Mouse (Mus musculus): ENCODE measurements around the gene C77080. TPM values are rescaled to one million over a fixed set of nuclear protein-coding genes. Genes with fewer than 3 reads are reported as not detected.
A peak's percentile ranks its signal among the peaks of the same experiment; 100 is the strongest.

C77080 gene
- polyA plus RNA-seq, 1 experiment from 2014 or later = 3.7 TPM

DNA sequence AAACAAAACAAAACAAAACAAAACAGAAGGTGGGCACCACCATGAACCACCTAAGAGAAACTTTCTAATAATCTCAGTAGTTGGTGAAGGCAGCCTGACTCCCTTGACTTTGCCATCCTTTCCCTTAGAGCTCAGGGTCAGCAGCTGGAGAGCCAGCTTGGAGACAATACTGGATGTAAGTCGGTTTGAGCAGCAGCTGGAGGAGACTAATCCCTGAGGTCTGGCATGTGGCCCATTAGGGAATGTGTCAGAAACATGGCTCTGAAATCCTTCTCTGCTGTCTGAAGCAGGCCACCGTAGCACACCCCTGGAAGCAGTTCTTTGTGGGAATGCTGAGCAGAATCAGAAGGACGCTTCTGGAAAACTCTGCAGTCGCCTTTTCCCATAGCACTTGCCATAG is 49.7 kb downstream of the C77080 start:
- Histone ChIP-seq H3K9me3 (ENCODE audit: control insufficient read depth, low read length) (no peaks in the 10 kb centered on the region), H3K27ac (replicated peaks; ENCODE audit: low read depth, low read length) (no peak overlapping the region), H3K4me2 (ENCODE audit: low read depth, severe bottlenecking) (no peak overlapping the region), H3K9ac (ENCODE audit: low read length) (no peak overlapping the region), H3K36me3 (ENCODE audit: control insufficient read depth, insufficient read depth, low read length) (peaks cover 43% of the 10 kb centered on the region), H3K4me1 (ENCODE audit: control insufficient read depth, insufficient read depth, low read length) (no peaks in the 10 kb centered on the region), H3K4me3 (ENCODE audit: low read depth, low read length) (no peak overlapping the region), H3K27me3 (ENCODE audit: control insufficient read depth, insufficient read depth, low read length) (no peaks in the 10 kb centered on the region)
- ATAC-seq (ENCODE audit: insufficient number of reproducible peaks, low FRiP score, low TSS enrichment, low read depth) (no peak), DNase-seq (ENCODE audit: low spot score) (no peak)
- 88% methylated on average over 4 of the region's 4 CpGs for WGBS

GRCm38 (mm10) chr4:129209504-129209903 is 51.7 kb downstream of the C77080 start:
- no peak for ATAC-seq (ENCODE audit: insufficient number of reproducible peaks, low FRiP score, low TSS enrichment, low read depth)
- no peaks in the 10 kb centered on the region for H3K9me3 ChIP-seq (ENCODE audit: control insufficient read depth, low read length)
- DNase-seq (ENCODE audit: low spot score) = peak; percentile 25
- WGBS = 74% methylated on average over 7 of the region's 7 CpGs
- no peaks in the 10 kb centered on the region for H3K27me3 ChIP-seq (ENCODE audit: control insufficient read depth, insufficient read depth, low read length)
- no peak overlapping the region for H3K4me3 ChIP-seq (ENCODE audit: low read depth, low read length)
- no peak overlapping the region for H3K27ac ChIP-seq (replicated peaks; ENCODE audit: low read depth, low read length)
- H3K4me1 ChIP-seq (ENCODE audit: control insufficient read depth, insufficient read depth, low read length) = no peaks in the 10 kb centered on the region
- H3K9ac ChIP-seq (ENCODE audit: low read length) = no peak overlapping the region
- H3K36me3 ChIP-seq (ENCODE audit: control insufficient read depth, insufficient read depth, low read length) = peaks cover 43% of the 10 kb centered on the region
- no peak overlapping the region for H3K4me2 ChIP-seq (ENCODE audit: low read depth, severe bottlenecking)

DNA sequence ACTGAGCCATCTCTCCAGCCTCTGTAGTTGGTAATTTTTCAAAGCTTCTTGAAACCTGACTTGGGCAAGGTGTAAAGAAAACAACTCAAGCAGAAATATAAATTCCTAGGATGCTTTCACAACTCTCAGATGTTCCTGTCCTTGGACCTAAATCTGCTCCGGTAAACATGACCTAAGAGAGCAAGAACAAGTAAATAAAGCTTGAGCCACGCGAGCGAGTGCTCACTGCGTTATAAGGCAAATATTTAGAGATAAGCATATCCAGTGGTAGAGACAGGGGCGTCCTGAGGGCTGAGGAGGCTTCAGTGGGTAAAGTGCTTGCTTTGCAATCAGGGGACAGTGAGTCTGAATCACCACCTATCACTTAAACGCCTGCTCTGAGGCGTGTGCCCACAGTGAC is 54.4 kb downstream of the C77080 start:
- DNase-seq (ENCODE audit: low spot score) = no peak
- Histone ChIP-seq H3K36me3 (ENCODE audit: control insufficient read depth, insufficient read depth, low read length) (peaks cover 38% of the 10 kb centered on the region), H3K4me2 (ENCODE audit: low read depth, severe bottlenecking) (no peak overlapping the region), H3K9me3 (ENCODE audit: control insufficient read depth, low read length) (no peaks in the 10 kb centered on the region), H3K27ac (replicated peaks; ENCODE audit: low read depth, low read length) (no peak overlapping the region), H3K4me1 (ENCODE audit: control insufficient read depth, insufficient read depth, low read length) (no peaks in the 10 kb centered on the region), H3K27me3 (ENCODE audit: control insufficient read depth, insufficient read depth, low read length) (no peaks in the 10 kb centered on the region), H3K4me3 (ENCODE audit: low read depth, low read length) (no peak overlapping the region), H3K9ac (ENCODE audit: low read length) (no peak overlapping the region)
- no peak for ATAC-seq (ENCODE audit: insufficient number of reproducible peaks, low FRiP score, low TSS enrichment, low read depth)
- 93% methylated on average over 8 of the region's 8 CpGs for WGBS

DNA sequence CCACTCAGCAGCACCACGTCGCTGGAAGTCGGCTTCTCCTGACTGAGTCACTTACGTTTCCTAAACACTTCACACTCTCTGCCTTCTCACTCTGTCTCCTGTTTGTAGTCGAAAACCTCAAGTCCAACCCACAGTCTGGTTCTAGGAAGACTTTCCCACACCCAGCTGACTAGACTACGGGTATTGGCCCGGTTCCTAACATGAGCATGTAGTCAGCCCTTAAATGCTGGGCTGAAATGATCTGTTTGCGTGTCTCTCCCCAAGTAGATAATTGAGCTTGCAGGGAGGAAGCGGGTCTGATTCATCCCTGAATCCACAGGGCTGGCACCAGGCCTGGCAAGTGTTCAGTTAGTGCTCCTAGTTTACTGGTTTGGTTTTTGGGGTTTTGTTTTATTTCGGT is 56.5 kb downstream of the C77080 start:
- ATAC-seq (ENCODE audit: insufficient number of reproducible peaks, low FRiP score, low TSS enrichment, low read depth) (no peak), DNase-seq (ENCODE audit: low spot score) (no peak)
- H3K4me3 ChIP-seq (ENCODE audit: low read depth, low read length) = no peak overlapping the region
- no peaks in the 10 kb centered on the region for H3K4me1 ChIP-seq (ENCODE audit: control insufficient read depth, insufficient read depth, low read length)
- no peaks in the 10 kb centered on the region for H3K27me3 ChIP-seq (ENCODE audit: control insufficient read depth, insufficient read depth, low read length)
- H3K9ac ChIP-seq (ENCODE audit: low read length) = no peak overlapping the region
- peaks cover 28% of the 10 kb centered on the region for H3K36me3 ChIP-seq (ENCODE audit: control insufficient read depth, insufficient read depth, low read length)
- no peak overlapping the region for H3K4me2 ChIP-seq (ENCODE audit: low read depth, severe bottlenecking)
- WGBS = 93% methylated on average over 10 of the region's 10 CpGs
- no peaks in the 10 kb centered on the region for H3K9me3 ChIP-seq (ENCODE audit: control insufficient read depth, low read length)
- H3K27ac ChIP-seq (replicated peaks; ENCODE audit: low read depth, low read length) = no peak overlapping the region

- Histone ChIP-seq H3K4me3 (ENCODE audit: low read depth, low read length) (no peak overlapping the region), H3K27ac (replicated peaks; ENCODE audit: low read depth, low read length) (no peak overlapping the region), H3K9me3 (ENCODE audit: control insufficient read depth, low read length) (no peaks in the 10 kb centered on the region), H3K4me2 (ENCODE audit: low read depth, severe bottlenecking) (no peak overlapping the region), H3K4me1 (ENCODE audit: control insufficient read depth, insufficient read depth, low read length) (no peaks in the 10 kb centered on the region), H3K27me3 (ENCODE audit: control insufficient read depth, insufficient read depth, low read length) (no peaks in the 10 kb centered on the region), H3K36me3 (ENCODE audit: control insufficient read depth, insufficient read depth, low read length) (peaks cover 11% of the 10 kb centered on the region; the same call in 1 of the 2 replicates), H3K9ac (ENCODE audit: low read length) (no peak overlapping the region)
- ATAC-seq (ENCODE audit: insufficient number of reproducible peaks, low FRiP score, low TSS enrichment, low read depth) (no peak), DNase-seq (ENCODE audit: low spot score) (no peak)
- WGBS = 96% methylated on average over 6 of the region's 6 CpGs
These were observed 63.7 kb downstream of the C77080 start for GRCm38 (mm10) chr4:129197514-129197913.

DNA sequence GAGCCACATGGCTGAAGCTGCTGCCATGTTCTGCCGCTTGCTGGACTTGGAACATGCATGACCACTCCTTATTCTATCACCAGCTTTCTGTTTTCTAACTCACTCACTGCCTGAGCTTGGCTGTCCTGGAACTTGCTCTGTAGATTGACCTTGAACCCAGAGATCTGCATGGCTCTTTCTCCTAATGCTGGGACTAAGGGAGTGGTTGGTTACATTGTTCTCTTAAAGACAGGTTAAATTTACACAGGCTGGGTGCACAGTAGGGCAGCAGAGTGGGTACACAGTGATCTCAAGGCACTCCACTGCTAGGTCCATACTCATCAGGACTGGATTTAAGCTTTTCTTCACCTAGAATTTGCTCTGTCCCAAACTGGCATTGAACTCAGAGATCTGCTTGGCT is 66.9 kb downstream of the C77080 start:
- ATAC-seq (ENCODE audit: insufficient number of reproducible peaks, low FRiP score, low TSS enrichment, low read depth) (no peak), DNase-seq (ENCODE audit: low spot score) (no peak)
- 100% methylated on average over 1 of the region's 1 CpGs for WGBS
- Histone ChIP-seq H3K27ac (replicated peaks; ENCODE audit: low read depth, low read length) (no peak overlapping the region), H3K27me3 (ENCODE audit: control insufficient read depth, insufficient read depth, low read length) (no peaks in the 10 kb centered on the region), H3K36me3 (ENCODE audit: control insufficient read depth, insufficient read depth, low read length) (peaks cover 11% of the 10 kb centered on the region; the same call in 1 of the 2 replicates), H3K9ac (ENCODE audit: low read length) (no peak overlapping the region), H3K4me3 (ENCODE audit: low read depth, low read length) (no peak overlapping the region), H3K4me2 (ENCODE audit: low read depth, severe bottlenecking) (no peak overlapping the region), H3K9me3 (ENCODE audit: control insufficient read depth, low read length) (no peaks in the 10 kb centered on the region), H3K4me1 (ENCODE audit: control insufficient read depth, insufficient read depth, low read length) (peaks cover 9% of the 10 kb centered on the region)

DNA sequence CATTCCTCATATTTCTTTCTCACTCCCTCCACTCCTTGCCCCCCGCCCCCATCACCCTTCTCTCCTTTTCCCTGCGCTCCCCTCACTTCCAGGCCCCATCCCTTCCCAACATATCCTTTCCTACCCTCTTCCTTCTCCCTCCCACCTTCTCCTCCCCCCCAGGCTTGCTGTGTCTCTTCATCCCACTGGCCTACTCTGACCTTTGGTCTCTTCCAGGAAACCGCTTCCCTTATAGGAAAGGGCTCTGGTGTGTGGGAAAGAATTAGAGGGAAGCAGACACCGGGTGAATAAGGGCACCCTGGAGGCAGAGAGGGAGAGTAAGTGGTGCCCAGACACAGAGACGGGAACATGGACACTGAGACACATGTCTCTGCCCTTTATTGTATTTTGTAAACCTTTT is 69.5 kb downstream of the C77080 start:
- Histone ChIP-seq H3K4me1 (ENCODE audit: control insufficient read depth, insufficient read depth, low read length) (peaks cover 12% of the 10 kb centered on the region), H3K9ac (ENCODE audit: low read length) (no peak overlapping the region), H3K4me3 (ENCODE audit: low read depth, low read length) (no peak overlapping the region; the same call in 1 of the 2 replicates), H3K27me3 (ENCODE audit: control insufficient read depth, insufficient read depth, low read length) (no peaks in the 10 kb centered on the region), H3K4me2 (ENCODE audit: low read depth, severe bottlenecking) (no peak overlapping the region), H3K27ac (replicated peaks; ENCODE audit: low read depth, low read length) (no peak overlapping the region), H3K9me3 (ENCODE audit: control insufficient read depth, low read length) (no peaks in the 10 kb centered on the region), H3K36me3 (ENCODE audit: control insufficient read depth, insufficient read depth, low read length) (no peaks in the 10 kb centered on the region)
- WGBS = 80% methylated on average over 5 of the region's 5 CpGs
- DNase-seq (ENCODE audit: low spot score) = no peak
- no peak for ATAC-seq (ENCODE audit: insufficient number of reproducible peaks, low FRiP score, low TSS enrichment, low read depth)

GRCm38 (mm10) chr4:129190538-129190937 is 70.7 kb downstream of the C77080 start:
- Histone ChIP-seq H3K4me1 (ENCODE audit: control insufficient read depth, insufficient read depth, low read length) (peaks cover 12% of the 10 kb centered on the region), H3K9ac (ENCODE audit: low read length) (peak overlapping the region; percentile 61), H3K27ac (replicated peaks; ENCODE audit: low read depth, low read length) (no peak overlapping the region), H3K4me3 (ENCODE audit: low read depth, low read length) (peak overlapping the region; percentile 94), H3K36me3 (ENCODE audit: control insufficient read depth, insufficient read depth, low read length) (no peaks in the 10 kb centered on the region), H3K9me3 (ENCODE audit: control insufficient read depth, low read length) (no peaks in the 10 kb centered on the region), H3K27me3 (ENCODE audit: control insufficient read depth, insufficient read depth, low read length) (no peaks in the 10 kb centered on the region), H3K4me2 (ENCODE audit: low read depth, severe bottlenecking) (peak overlapping the region; percentile 77)
- ATAC-seq (ENCODE audit: insufficient number of reproducible peaks, low FRiP score, low TSS enrichment, low read depth) (no peak), DNase-seq (ENCODE audit: low spot score) (no peak)
- WGBS = 7% methylated on average over 12 of the region's 12 CpGs
